Mouse (Mus musculus): Measurements from ENCODE around the gene Olfr592.
"Not testable (repeated sequence)": the region's sequence is repeated elsewhere in the genome, so short reads cannot be mapped to it uniquely, and the experiment has no call there.

Gene Olfr592

DNA sequence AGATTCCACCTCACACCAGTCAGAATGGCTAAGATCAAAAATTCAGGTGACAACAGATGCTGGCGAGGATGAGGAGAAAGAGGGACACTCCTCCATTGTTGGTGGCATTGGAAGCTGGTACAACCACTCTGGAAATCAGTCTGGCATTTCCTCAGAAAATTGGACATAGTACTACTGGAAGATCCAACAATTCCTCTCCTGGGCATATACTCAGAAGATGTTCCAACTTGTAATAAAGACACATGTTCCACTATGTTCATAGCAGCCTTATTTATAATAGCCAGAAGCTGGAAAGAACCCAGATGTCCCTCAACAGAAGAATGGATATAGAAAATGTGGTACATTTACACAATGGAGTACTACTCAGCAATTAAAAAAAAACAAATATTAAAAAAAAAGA lies at the start of gene Olfr592:
Gene Olfr592 (plus strand): TSS at position 301 of the 400 bp plus-strand sequence.
- DNase-seq (ENCODE audit: low spot score): not testable (repeated sequence)

DNA sequence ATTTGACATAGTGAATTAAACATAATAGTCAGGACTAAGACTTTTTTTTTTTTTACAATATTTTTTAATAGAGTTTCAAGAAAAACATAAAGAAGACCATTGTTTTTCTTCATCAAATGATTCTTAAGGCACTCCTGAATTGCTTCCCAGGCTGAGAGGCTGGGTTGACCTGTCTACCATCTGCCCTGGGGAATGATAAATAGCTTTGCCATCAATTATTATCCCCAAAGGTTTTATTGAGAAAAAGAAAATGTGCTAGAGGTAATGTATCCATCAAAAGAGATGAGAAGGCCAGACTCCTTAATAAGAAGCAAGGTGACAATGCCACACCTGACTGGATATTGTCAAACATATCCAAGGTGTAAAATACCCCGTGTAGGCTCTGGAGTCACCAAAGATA lies 44.0 kb upstream of the Olfr592 start, which contains the start of gene Olfr588-ps1:
Gene Olfr588-ps1 (plus strand): TSS at position 301 of the 400 bp plus-strand sequence.
- DNase-seq (ENCODE audit: low spot score): no peak

DNA sequence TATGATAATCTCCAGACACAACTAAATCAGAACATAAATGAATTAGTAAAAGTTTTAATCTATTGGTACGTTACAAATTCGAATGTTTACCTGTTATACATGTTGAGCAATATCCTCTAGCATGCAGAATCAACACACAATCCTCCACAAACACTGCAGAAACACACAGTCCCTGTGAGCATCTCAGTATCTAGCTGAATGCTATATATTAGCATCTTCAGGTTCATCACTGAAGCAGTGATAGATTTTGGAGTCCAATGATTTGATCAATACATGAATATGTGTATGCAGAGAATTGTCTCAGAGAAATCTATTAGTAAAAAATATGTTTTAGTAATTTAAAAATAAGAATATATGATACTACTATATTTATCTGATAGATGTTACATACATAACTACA lies 28.3 kb upstream of the Olfr592 start, which contains the start of gene Olfr589:
Gene Olfr589 (minus strand): TSS at position 101 of the 400 bp plus-strand sequence.
- no peak for DNase-seq (ENCODE audit: low spot score)

DNA sequence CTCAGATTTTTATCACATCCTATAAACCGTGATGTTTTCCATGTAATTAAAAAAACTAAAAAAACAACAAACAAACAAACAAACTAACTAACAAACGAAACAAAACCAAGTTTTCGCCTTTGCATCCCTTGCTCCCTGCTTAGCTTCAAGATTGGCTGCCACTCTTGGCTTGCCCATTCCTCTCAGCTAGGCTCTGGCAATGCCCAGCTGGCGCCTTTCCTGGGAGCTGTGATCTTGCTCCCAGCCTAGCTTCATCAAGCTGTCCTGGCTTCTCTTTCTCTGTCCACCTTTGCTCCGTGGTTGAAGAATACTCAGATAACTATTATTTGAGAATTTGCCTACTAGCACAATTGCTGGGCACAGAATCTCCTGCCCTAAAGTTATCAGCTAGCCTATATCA lies 14.9 kb upstream of the Olfr592 start:
- DNase-seq (ENCODE audit: low spot score): no peak

DNA sequence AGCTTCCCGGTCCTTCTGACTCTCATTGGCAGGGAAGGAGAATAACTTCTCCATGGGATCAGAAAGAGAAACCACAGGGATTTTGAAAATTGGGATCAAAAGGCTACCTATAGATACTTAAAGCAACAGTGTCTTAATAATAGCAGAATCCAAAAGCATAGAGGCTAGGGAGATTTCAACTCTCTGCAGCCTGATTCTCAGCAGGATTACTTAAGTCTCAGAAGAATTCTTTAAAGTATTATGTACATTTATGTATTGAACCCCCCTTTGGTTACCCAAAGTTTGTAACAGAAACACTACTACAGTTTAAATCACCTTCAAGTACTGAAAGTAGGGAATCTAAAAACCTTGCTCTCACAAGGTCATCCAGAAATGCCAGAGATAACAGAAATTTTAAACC lies 6.4 kb upstream of the Olfr592 start, which contains the start of gene Olfr591:
Gene Olfr591 (minus strand): TSS at position 101 of the 400 bp plus-strand sequence.
- no peak for DNase-seq (ENCODE audit: low spot score)

DNA sequence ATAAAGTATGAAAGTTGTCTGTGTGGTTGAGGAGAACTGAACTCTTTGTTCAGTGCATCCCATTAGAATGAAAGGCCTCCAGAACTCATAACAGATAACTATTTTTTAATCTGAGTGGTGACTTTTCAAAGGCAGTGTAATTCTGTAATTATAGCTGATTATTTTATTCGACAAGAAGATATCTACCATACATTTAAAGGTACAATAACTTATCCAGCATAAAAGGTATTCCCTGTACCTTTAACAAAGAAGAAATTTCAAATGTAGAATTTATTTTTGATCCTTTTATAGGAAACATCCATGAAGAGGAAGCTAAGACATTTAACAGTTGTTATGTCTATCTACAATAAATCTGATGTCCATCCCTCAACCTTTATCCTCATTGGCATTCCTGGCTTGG lies 27.0 kb downstream of the Olfr592 start, which contains the start of gene Olfr593:
Gene Olfr593 (plus strand): TSS at position 301 of the 400 bp plus-strand sequence.
- DNase-seq (ENCODE audit: low spot score): no peak

DNA sequence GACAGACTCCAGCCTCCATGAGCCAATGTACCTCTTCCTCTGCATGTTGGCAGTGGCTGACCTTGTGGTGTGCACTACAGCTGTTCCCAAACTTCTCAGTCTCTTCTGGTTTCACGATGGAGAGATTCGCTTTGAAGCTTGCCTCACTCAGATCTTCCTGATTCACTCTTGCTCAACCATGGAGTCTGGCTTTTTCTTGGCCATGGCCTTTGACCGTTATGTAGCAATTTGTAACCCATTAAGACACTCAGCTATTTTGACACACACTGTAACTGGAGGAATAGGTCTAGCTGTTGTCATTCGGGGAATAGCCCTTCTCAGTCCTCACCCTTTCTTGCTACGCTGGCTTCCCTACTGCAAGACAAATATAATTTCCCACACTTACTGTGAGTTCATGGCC lies 27.4 kb downstream of the Olfr592 start:
- not testable (repeated sequence) for DNase-seq (ENCODE audit: low spot score)

DNA sequence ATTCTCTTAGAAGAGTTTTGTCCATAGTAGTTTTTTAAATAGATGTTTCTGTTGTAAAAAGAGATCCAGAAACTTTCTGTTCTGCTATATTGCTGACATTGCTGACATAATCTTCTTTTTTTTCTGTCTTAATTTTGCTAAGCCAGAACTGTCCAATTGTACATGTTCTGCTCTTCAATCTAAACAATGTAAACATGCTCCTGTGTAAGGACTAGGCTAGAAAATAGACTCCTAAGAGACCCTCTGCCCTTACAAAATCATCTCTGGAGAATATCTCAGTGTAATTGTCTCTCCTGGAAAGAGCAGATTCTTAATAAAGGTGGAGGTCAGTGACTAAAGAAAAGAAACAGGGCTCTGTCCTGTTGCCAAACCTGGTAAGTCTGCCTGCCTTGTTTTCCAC lies 32.1 kb downstream of the Olfr592 start, which contains the start of gene Olfr594:
Gene Olfr594 (plus strand): TSS at position 301 of the 400 bp plus-strand sequence.
- DNase-seq (ENCODE audit: low spot score): no peak
